Mouse (Mus musculus) liver, embryonic 14.5 days (tissue): ENCODE results near the gene Tmem258.

Experiments
- CTCF ChIP-seq: IDR thresholded peaks from 2 replicates; pipeline ENCODE4 v1.5.1; 2016; ENCODE audit warnings: antibody characterized with exemption, low read depth, control low read depth
- EP300 ChIP-seq: IDR thresholded peaks from 2 replicates; pipeline ENCODE4 v1.6.1; 2016; ENCODE audit warnings: antibody characterized with exemption, low read depth

DNA sequence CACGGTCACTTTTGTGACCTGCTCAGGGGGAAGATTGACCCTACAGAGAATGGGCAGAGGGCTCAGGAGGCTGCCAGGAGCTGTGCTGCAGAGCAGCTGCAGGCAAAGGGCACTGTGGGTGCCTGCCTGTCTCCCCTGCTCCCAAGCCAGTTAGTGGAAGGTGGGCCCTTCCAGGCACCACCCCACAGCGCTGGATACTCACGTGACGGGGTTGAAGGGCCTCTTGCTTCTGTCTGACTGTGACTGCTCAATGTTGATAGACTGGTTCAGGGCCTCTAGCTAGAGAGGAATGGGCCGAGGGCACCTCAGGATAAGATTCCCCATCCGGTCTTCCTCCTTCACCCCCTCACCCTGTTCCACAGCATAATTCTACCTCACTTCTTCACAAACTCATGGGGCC is 15.8 kb downstream of the Tmem258 start:
- TF ChIP-seq CTCF (no peak), EP300 (no peak)
